Mouse (Mus musculus): ENCODE results near the gene BC049715. TPM values are rescaled to one million over a fixed set of nuclear protein-coding genes. Genes with fewer than 3 reads are reported as not detected.

BC049715 gene
- polyA plus RNA-seq (2012): 0.95 and 2.0 TPM in 2 replicates

GRCm38 (mm10) chr6:136827516-136827880 lies at the start of gene BC049715:
Gene BC049715 (plus strand): TSS chr6:136827626.
- no peak for TF ChIP-seq GATA1 (IDR thresholded peaks at IDR 0.05; ENCODE audit: low read length)

- TF ChIP-seq GATA1 (IDR thresholded peaks at IDR 0.05; ENCODE audit: low read length): no peak
Observed at GRCm38 (mm10) chr6:136781377-136781986, 45.9 kb upstream of the BC049715 start, which contains the start of gene Gucy2c. Gene Gucy2c (minus strand): TSS chr6:136781765.

GRCm38 (mm10) chr6:136782146-136782545 lies 45.3 kb upstream of the BC049715 start:
- TF ChIP-seq GATA1 (IDR thresholded peaks at IDR 0.05; ENCODE audit: low read length): no peak

GRCm38 (mm10) chr6:136782761-136783160 lies 44.7 kb upstream of the BC049715 start:
- no peak for TF ChIP-seq GATA1 (IDR thresholded peaks at IDR 0.05; ENCODE audit: low read length)

- TF ChIP-seq GATA1 (IDR thresholded peaks at IDR 0.05; ENCODE audit: low read length): no peak
Observed at GRCm38 (mm10) chr6:136789391-136789971, 37.9 kb upstream of the BC049715 start.

GRCm38 (mm10) chr6:136792884-136793758 lies 34.3 kb upstream of the BC049715 start:
- no peak for TF ChIP-seq GATA1 (IDR thresholded peaks at IDR 0.05; ENCODE audit: low read length)

GRCm38 (mm10) chr6:136793831-136794525 lies 33.4 kb upstream of the BC049715 start:
- no peak for TF ChIP-seq GATA1 (IDR thresholded peaks at IDR 0.05; ENCODE audit: low read length)

- no peak for TF ChIP-seq GATA1 (IDR thresholded peaks at IDR 0.05; ENCODE audit: low read length)
Observed at GRCm38 (mm10) chr6:136795110-136795509, 32.3 kb upstream of the BC049715 start.

- TF ChIP-seq GATA1 (IDR thresholded peaks at IDR 0.05; ENCODE audit: low read length): no peak
Observed at GRCm38 (mm10) chr6:136795850-136796249, 31.6 kb upstream of the BC049715 start.

- TF ChIP-seq GATA1 (IDR thresholded peaks at IDR 0.05; ENCODE audit: low read length): no peak
Observed at GRCm38 (mm10) chr6:136800710-136801109, 26.7 kb upstream of the BC049715 start.

- no peak for TF ChIP-seq GATA1 (IDR thresholded peaks at IDR 0.05; ENCODE audit: low read length)
Observed at GRCm38 (mm10) chr6:136801274-136801673, 26.2 kb upstream of the BC049715 start.

- no peak for TF ChIP-seq GATA1 (IDR thresholded peaks at IDR 0.05; ENCODE audit: low read length)
Observed at GRCm38 (mm10) chr6:136803093-136803738, 24.2 kb upstream of the BC049715 start.

GRCm38 (mm10) chr6:136803739-136804633 lies 23.4 kb upstream of the BC049715 start, which contains the start of gene Hist4h4:
Gene Hist4h4 (minus strand): TSS chr6:136804415.
- TF ChIP-seq GATA1 (IDR thresholded peaks at IDR 0.05; ENCODE audit: low read length): no peak

Data from G1E-ER4 (cell line).